Mouse (Mus musculus): Measurements from ENCODE around the gene Bmper. TPM values are rescaled to one million over a fixed set of nuclear protein-coding genes. Genes with fewer than 3 reads are reported as not detected.

Bmper gene
- polyA plus RNA-seq, 1 experiment = not detected

DNA sequence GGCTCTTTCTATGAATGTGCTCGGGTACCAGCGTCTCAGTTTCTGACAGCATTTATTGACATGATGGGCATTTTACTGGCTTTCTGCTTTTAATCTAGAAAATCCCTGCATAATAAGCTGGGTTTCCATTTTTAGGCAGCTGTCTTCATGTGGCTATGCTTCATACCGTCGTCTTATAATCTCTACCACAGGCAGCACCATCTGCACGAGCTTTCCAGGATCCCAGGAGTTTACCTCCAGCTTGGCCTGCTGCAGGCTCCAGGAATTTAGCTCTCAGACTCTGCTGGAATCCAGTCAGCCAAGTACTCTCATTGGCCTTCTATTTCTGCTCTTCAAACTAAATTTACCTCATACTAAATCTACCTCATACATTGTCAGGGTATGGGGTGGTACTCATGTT lies 219.3 kb downstream of the Bmper start:
- 81% methylated on average over 5 of the region's 5 CpGs for WGBS
- no peak for TF ChIP-seq CTCF (IDR thresholded peaks at IDR 0.05; ENCODE audit: insufficient read depth, low read depth, low read length)
- no peak for TF ChIP-seq POLR2A (IDR thresholded peaks at IDR 0.05; ENCODE audit: insufficient read depth, low read depth, low read length)

DNA sequence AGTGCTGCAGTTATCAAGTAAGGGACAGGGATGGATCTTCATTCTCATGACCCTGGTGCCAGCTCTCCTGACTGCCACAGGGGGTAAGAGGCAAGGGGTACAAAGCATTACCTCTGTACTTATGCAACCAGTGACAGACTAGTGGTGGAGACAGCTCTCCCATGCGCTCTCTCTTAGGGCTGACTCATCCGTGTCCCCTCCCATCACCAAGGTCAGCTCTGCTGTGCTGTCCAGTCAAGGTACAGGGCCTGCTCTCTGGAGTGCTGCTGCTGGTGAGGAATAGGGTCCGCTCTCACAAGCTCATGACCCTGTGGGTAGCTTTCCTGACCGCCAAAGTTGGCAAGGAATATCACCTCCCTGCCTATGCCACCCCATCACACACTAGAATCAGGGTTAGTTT lies 222.1 kb downstream of the Bmper start:
- Histone ChIP-seq H3K27ac (ENCODE audit: insufficient read depth, low read depth, low read length) (no peak overlapping the region), H3K4me1 (ENCODE audit: control insufficient read depth, insufficient read depth, low read length) (no peaks in the 10 kb centered on the region), H3K4me3 (ENCODE audit: insufficient read depth, low read depth, low read length) (no peak overlapping the region)
- TF ChIP-seq POLR2A (IDR thresholded peaks at IDR 0.05; ENCODE audit: insufficient read depth, low read depth, low read length) = no peak
- no peak for TF ChIP-seq CTCF (IDR thresholded peaks at IDR 0.05; ENCODE audit: insufficient read depth, low read depth, low read length)
- WGBS = 97% methylated on average over 4 of the region's 4 CpGs

More for the DNA sequence above, 219.3 kb downstream of the Bmper start:
- Histone ChIP-seq H3K4me3 (ENCODE audit: insufficient read depth, low read depth, low read length) (no peak overlapping the region), H3K4me1 (ENCODE audit: control insufficient read depth, insufficient read depth, low read length) (no peaks in the 10 kb centered on the region), H3K27ac (ENCODE audit: insufficient read depth, low read depth, low read length) (no peak overlapping the region)

DNA sequence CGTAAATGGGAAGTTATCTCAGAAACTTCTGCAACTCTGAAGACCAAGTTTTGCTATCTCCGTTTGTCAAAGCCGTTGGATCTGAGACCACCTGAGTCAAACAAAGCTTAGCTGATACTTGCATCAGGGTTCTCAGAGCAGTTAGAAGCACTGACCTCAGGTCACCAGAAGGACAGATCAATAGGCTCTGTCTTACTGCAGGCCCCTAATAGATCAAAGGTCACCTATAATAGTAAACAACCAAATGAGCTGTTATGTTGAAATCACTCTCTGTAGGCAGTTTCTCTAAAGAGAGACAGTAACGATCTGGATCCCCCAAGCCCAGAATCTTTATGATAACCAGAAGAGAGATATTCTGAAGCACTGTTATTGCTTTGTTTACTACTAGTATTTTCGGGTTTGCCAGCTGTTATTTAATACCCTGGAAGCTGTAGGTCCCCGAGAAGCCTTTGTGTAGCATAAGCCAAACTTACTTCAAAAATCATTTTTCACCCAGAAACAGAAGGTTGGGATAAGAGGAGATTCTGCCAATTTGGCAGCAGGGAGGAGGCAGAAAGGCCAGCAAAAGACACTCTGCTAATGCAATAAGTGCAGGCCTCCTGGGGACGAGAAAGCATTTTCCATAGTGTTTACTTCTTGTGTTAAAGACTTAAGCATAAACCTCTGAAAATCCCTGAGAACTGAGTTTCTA lies 224.5 kb downstream of the Bmper start:
- no peak overlapping the region for H3K4me3 ChIP-seq (ENCODE audit: insufficient read depth, low read depth, low read length)
- 89% methylated on average over 7 of the region's 7 CpGs for WGBS
- H3K4me1 ChIP-seq (ENCODE audit: control insufficient read depth, insufficient read depth, low read length) = no peaks in the 10 kb centered on the region
- H3K27ac ChIP-seq (ENCODE audit: insufficient read depth, low read depth, low read length) = no peak overlapping the region
- TF ChIP-seq CTCF (IDR thresholded peaks at IDR 0.05; ENCODE audit: insufficient read depth, low read depth, low read length) (no peak), POLR2A (IDR thresholded peaks at IDR 0.05; ENCODE audit: insufficient read depth, low read depth, low read length) (no peak)

DNA sequence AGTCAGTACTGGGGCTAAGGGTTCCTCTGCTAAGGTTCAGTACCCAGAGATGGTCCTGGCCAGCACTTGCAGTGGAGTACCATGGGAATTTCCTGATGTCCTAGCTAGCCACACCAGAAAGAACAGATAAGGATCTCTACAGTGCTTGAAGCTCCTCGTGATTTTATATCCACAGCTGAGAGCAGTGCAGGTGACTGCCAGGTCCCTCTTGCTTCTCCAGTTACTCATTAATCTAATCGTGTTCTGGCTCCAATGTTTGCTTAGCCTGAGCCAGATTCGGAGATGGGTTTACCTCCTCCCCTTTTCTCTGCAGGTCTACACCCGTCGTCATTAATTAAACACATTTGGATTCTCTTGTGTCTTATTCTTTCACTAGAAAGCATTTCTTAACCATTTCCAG lies 230.4 kb downstream of the Bmper start:
- WGBS = 18% methylated on average over 5 of the region's 5 CpGs
- H3K27ac ChIP-seq (ENCODE audit: insufficient read depth, low read depth, low read length) = no peak overlapping the region
- no peak overlapping the region for H3K4me3 ChIP-seq (ENCODE audit: insufficient read depth, low read depth, low read length)
- no peaks in the 10 kb centered on the region for H3K4me1 ChIP-seq (ENCODE audit: control insufficient read depth, insufficient read depth, low read length)
- no peak for TF ChIP-seq POLR2A (IDR thresholded peaks at IDR 0.05; ENCODE audit: insufficient read depth, low read depth, low read length)

DNA sequence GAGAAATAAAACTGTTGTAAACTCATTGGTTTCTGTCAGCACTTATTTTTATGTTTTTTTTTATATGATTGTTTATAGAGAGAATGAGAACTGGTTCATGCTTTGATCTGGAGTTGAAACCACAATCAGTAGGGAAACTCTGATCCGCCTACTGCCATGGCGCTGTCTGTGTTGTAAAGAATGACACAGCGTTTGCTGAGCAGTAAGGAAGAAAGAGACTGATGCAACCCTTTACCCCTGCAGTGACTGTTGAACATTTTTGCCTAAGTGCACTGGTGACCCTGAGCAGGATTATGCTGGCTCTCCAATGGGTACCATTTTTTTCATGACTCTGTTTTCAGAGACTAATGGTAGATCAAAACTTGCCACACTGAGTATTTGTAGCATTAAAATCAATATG lies 234.3 kb downstream of the Bmper start:
- Histone ChIP-seq H3K4me1 (ENCODE audit: control insufficient read depth, insufficient read depth, low read length) (peaks cover 8% of the 10 kb centered on the region), H3K27ac (ENCODE audit: insufficient read depth, low read depth, low read length) (no peak overlapping the region), H3K4me3 (ENCODE audit: insufficient read depth, low read depth, low read length) (no peak overlapping the region)
- WGBS = 87% methylated on average over 3 of the region's 3 CpGs
- TF ChIP-seq CTCF (IDR thresholded peaks at IDR 0.05; ENCODE audit: insufficient read depth, low read depth, low read length) (no peak), POLR2A (IDR thresholded peaks at IDR 0.05; ENCODE audit: insufficient read depth, low read depth, low read length) (no peak)

DNA sequence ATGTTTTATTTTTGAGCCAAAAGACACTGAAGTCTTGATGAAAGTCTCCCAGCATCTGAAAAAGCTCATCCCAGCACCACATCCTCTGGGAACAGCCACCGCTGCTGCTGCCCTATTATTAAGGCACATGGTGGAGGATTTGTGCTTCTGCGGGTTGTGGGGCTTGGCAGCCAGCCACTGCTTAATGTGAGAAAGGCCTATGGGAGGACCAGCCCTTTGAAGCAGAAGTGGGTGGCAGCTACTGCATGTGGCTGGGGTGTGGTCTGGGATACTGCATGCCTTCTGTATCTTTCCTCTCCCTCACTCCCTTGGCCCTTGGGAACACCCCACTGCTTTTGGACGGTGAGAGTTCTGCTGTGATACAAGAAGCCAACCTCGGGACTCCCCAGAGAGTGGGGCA lies 237.8 kb downstream of the Bmper start:
- Histone ChIP-seq H3K4me3 (ENCODE audit: insufficient read depth, low read depth, low read length) (no peak overlapping the region), H3K27ac (ENCODE audit: insufficient read depth, low read depth, low read length) (no peak overlapping the region), H3K4me1 (ENCODE audit: control insufficient read depth, insufficient read depth, low read length) (peaks cover 8% of the 10 kb centered on the region)
- TF ChIP-seq POLR2A (IDR thresholded peaks at IDR 0.05; ENCODE audit: insufficient read depth, low read depth, low read length) = no peak
- TF ChIP-seq CTCF (IDR thresholded peaks at IDR 0.05; ENCODE audit: insufficient read depth, low read depth, low read length) = no peak
- WGBS = 24% methylated on average over 4 of the region's 4 CpGs

DNA sequence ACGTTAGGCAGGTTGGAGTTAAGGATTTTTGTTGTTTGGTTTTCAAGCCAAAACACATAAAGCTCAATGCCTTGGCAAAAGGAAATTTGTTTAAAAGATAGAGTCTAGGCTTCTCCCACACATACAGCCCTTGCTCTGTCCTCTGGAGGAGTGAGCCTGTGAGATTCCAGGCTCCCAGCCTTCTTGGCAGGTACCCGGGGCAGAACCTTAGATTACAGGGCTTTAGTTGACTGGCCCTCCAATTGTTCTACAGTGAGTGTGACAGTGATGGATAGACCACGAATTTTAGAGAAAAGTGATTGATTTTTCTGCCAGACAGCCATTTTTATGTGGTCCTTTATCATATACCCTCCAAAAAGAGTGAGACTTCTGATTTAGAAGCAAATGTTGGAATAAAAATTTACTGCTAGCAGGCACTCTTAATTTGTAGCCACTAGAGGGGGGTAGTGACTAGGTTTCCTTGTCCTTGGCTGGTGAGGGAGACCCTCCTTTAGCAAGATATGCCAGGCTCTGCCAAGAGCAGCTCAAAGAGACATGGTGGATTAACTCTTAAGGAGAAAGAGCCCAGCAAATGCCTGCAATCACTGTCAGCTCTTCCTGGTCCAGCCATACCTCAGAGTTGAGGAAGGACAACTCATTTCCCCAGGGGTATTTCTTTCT lies 240.2 kb downstream of the Bmper start:
- Histone ChIP-seq H3K27ac (ENCODE audit: insufficient read depth, low read depth, low read length) (no peak overlapping the region), H3K4me1 (ENCODE audit: control insufficient read depth, insufficient read depth, low read length) (peaks cover 8% of the 10 kb centered on the region), H3K4me3 (ENCODE audit: insufficient read depth, low read depth, low read length) (no peak overlapping the region)
- TF ChIP-seq CTCF (IDR thresholded peaks at IDR 0.05; ENCODE audit: insufficient read depth, low read depth, low read length) = no peak
- TF ChIP-seq POLR2A (IDR thresholded peaks at IDR 0.05; ENCODE audit: insufficient read depth, low read depth, low read length) = no peak
- 53% methylated on average over 3 of the region's 3 CpGs for WGBS

DNA sequence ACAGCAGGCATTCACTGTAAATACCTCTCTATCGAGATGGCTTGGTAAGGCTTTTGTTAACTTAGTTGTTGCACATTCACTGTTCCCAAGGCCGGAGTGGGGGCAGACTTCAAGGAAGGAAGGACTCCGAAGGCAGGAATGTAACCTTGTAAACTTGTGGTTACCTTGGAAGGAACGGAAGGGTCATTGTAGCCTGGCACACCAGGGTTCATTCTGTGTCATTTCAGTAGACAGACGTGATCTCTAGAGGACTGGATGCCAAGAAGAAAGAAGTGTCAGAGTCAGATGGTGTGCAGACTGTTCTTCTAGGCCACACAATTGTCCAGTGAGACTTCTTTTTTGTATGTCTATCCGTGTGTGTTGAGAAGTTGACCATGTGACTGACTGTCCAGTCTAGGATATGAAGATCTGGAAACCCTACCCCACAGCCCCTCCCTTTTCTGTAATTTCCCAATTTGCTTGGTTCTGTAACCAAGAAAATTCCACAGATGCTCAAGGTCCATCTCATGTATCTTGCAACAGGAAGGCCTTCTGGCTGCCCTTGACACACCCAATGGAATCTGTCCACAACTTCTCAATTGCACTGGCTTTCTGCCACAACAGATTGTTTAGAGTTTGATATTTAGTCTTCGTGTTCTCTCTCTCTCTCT lies 242.2 kb downstream of the Bmper start:
- H3K4me3 ChIP-seq (ENCODE audit: insufficient read depth, low read depth, low read length) = no peak overlapping the region
- whole genome bisulfite sequencing = 86% methylated on average over 7 of the region's 7 CpGs
- no peak overlapping the region for H3K27ac ChIP-seq (ENCODE audit: insufficient read depth, low read depth, low read length)
- peaks cover 8% of the 10 kb centered on the region for H3K4me1 ChIP-seq (ENCODE audit: control insufficient read depth, insufficient read depth, low read length)
- no peak for TF ChIP-seq POLR2A (IDR thresholded peaks at IDR 0.05; ENCODE audit: insufficient read depth, low read depth, low read length)
- no peak for TF ChIP-seq CTCF (IDR thresholded peaks at IDR 0.05; ENCODE audit: insufficient read depth, low read depth, low read length)

DNA sequence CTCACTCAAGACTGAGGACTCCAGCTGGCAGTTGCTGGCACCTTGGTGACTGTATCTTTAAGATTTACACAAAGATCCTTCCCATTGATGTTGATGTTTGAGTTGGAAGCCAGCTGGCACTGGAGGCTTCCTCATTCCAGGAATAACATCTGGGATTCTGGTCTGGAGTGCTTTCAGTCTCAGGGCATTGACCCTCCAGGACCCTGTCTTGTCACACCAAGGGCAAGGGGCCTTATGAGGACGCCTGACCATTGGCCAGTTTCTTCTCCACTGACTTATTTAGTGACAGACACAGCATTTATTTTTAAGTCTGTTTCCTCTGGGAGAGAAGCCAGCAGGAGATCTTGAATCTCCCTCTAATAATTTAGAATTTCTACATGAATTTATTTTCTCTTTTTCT lies 247.0 kb downstream of the Bmper start:
- Histone ChIP-seq H3K27ac (ENCODE audit: insufficient read depth, low read depth, low read length) (no peak overlapping the region), H3K4me3 (ENCODE audit: insufficient read depth, low read depth, low read length) (no peak overlapping the region), H3K4me1 (ENCODE audit: control insufficient read depth, insufficient read depth, low read length) (no peaks in the 10 kb centered on the region)
- no peak for TF ChIP-seq POLR2A (IDR thresholded peaks at IDR 0.05; ENCODE audit: insufficient read depth, low read depth, low read length)
- TF ChIP-seq CTCF (IDR thresholded peaks at IDR 0.05; ENCODE audit: insufficient read depth, low read depth, low read length) = no peak
- WGBS = 68% methylated on average over 1 of the region's 1 CpGs
